Mouse (Mus musculus) sigmoid colon, adult 10 weeks (tissue): Measurements from ENCODE around the gene Asprv1. TPM values are rescaled to one million over a fixed set of nuclear protein-coding genes. Genes with fewer than 3 reads are reported as not detected.

ENCODE experiments used
- polyA plus RNA-seq: library from polyadenylated mRNA; stranded (reverse); fragments of 350-450 nt; fragmentation: Illumina TruSeq; extraction: RNeasy Lipid Tissue Mini Kit (QIAGEN cat#74804); gene quantifications from one replicate; pipeline ENCODE4 v1.2.3, GENCODE M21; 2014; ENCODE audit warnings: low read depth, low replicate concordance

The Asprv1 gene
- not detected for polyA plus RNA-seq

GRCm38 (mm10) chr6:86627946-86628345, at the start of gene Asprv1:
Gene Asprv1, plus strand, starts transcription at chr6:86628164.

GRCm38 (mm10) chr6:86668580-86669239, 40.7 kb downstream of the Asprv1 start, which contains the start of gene Mxd1:
Gene Mxd1, minus strand, starts transcription at chr6:86669161.

Other genes starting within 250 kb of the Asprv1 start
- 66.1 TPM for gene Pcyox1, start 231.0 kb upstream of the Asprv1 start, polyA plus RNA-seq
- 173 TPM for gene Tia1, start 223.9 kb upstream of the Asprv1 start, polyA plus RNA-seq
- gene Gm44790, start 201.5 kb upstream of the Asprv1 start, polyA plus RNA-seq, result not detected
- 7.2 TPM for gene C87436, start 189.8 kb upstream of the Asprv1 start, polyA plus RNA-seq
- 110 TPM for gene Pcbp1, start 101.8 kb upstream of the Asprv1 start, polyA plus RNA-seq
- gene Mxd1, start 41.0 kb downstream of the Asprv1 start, polyA plus RNA-seq, result 241 TPM
- 110 TPM for gene Snrnp27, start 56.4 kb downstream of the Asprv1 start, polyA plus RNA-seq
- 71.7 TPM for gene Gmcl1, start 105.2 kb downstream of the Asprv1 start, polyA plus RNA-seq
- 485 TPM for gene Anxa4, start 165.4 kb downstream of the Asprv1 start, polyA plus RNA-seq
- gene Aak1, start 221.4 kb downstream of the Asprv1 start, polyA plus RNA-seq, result 15.0 TPM